Mouse (Mus musculus): ENCODE data around the gene Flywch2.

DNA sequence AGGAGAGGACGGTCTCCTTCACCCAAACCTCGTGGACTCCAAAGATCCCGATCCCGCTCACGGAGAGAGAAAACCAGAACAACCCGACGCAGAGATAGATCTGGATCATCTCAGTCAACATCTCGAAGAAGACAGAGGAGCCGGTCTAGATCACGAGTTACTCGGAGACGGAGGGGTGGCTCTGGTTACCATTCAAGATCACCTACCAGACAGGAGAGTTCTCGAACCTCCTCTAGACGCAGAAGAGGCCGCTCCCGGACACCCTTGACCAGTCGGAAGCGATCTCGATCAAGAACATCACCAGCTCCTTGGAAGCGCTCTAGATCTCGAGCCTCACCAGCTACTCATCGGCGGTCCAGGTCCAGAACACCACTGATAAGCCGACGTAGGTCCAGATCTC lies 33.4 kb upstream of the Flywch2 start:
- TF ChIP-seq CTCF (IDR thresholded peaks at IDR 0.05; ENCODE audit: low read depth, low read length) (no peak), POLR2A (IDR thresholded peaks at IDR 0.05; ENCODE audit: insufficient read depth, low read length) (no peak), EP300 (IDR thresholded peaks at IDR 0.05; ENCODE audit: insufficient read depth, low read depth, low read length) (no peak)
